ENCODE assay signal across 9 mouse cellular contexts in the genomic region with DNA sequence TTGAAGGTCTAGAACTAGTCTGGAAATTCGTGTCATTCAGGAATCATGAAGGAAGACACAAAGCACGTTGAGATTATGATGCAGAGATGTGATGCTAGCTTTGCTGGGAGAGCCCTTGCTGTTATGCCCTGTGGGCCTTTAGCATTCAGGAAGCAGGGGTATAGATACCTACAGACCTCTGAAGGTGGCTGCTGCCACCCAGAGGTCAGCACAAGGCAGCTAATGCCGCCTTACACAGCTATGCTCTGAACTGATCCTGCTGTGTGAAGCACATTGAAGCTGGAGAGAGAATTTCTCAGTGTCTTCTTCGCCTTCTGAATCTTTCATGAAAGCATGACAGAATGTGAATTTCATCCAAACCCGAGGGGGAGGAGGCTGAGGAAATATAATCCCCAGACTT. TPM values are rescaled to one million over a fixed set of nuclear protein-coding genes. Genes with fewer than 3 reads are reported as not detected.
DNase-seq lines count a peak whose midpoint lies in the region; ATAC-seq and TF ChIP-seq lines count a peak whose summit lies in the region.
"Had no signal": no experiment of that assay in that cellular context is flagged by ENCODE, and none has a peak within 500 bp of the region (broad histone marks: within the 10 kb centered on the region; RNA-seq: fewer than 3 reads in every experiment).

No protein-coding gene starts in this region.

- no peaks in the 10 kb centered on the region for H3K27me3 ChIP-seq in forebrain, embryonic 16.5 days (replicated peaks; ENCODE audit: control insufficient read depth, insufficient read depth, low read length)
- H3K27me3 ChIP-seq in forebrain, embryonic 11.5 days (ENCODE audit: control insufficient read depth, insufficient read depth, low read length): no peaks in the 10 kb centered on the region

- no peak overlapping the region for H3K27ac ChIP-seq in forebrain, embryonic 16.5 days (ENCODE audit: low read length)
- H3K27ac ChIP-seq in forebrain, embryonic 11.5 days (ENCODE audit: low read depth, low read length): no peak overlapping the region
- H3K27ac ChIP-seq: macrophage had no signal

- no peak overlapping the region for H3K4me2 ChIP-seq in forebrain, embryonic 16.5 days (ENCODE audit: low read length)
- H3K4me2 ChIP-seq in forebrain, embryonic 11.5 days (ENCODE audit: low read depth, low read length, severe bottlenecking): no peak overlapping the region

- no peak overlapping the region for H3K4me3 ChIP-seq in forebrain, embryonic 16.5 days (replicated peaks; ENCODE audit: low read length)
- H3K4me3 ChIP-seq in forebrain, embryonic 11.5 days (ENCODE audit: low read depth, low read length): no peak overlapping the region
- H3K4me3 ChIP-seq in lung, adult 2 months (replicated peaks; ENCODE audit: extremely low read depth, low read depth, low read length): no peak overlapping the region

- no peaks in the 10 kb centered on the region for H3K36me3 ChIP-seq in forebrain, embryonic 16.5 days (ENCODE audit: control insufficient read depth, insufficient read depth)
- H3K36me3 ChIP-seq in forebrain, embryonic 11.5 days (ENCODE audit: control insufficient read depth, insufficient read depth, low read length): no peaks in the 10 kb centered on the region

- no peak overlapping the region for H3K9ac ChIP-seq in forebrain, embryonic 16.5 days (replicated peaks; ENCODE audit: low read depth, low read length)
- no peak overlapping the region for H3K9ac ChIP-seq in forebrain, embryonic 11.5 days (ENCODE audit: low read length)

- 0 out of 2 replicates have a peak, but pooled peaks have one; percentile 37 for ATAC-seq in forebrain, embryonic 16.5 days
- ATAC-seq in forebrain, embryonic 11.5 days (replicated peaks; ENCODE audit: low FRiP score): no peak
- ATAC-seq in granulocyte monocyte progenitor cell, adult 5-6 weeks (replicated peaks; ENCODE audit: poor library complexity, severe bottlenecking): peak; percentile 41

- TF ChIP-seq POLR2A in lung, adult 2 months (IDR thresholded peaks at IDR 0.05; ENCODE audit: borderline replicate concordance, extremely low read depth, low read depth, low read length): no peak

- H3K9me3 ChIP-seq in forebrain, embryonic 16.5 days (ENCODE audit: control insufficient read depth, low read length): no peaks in the 10 kb centered on the region
- no peaks in the 10 kb centered on the region for H3K9me3 ChIP-seq in forebrain, embryonic 11.5 days (ENCODE audit: control insufficient read depth, low read length)

- no peak for DNase-seq in forebrain, embryonic 11.5 days (ENCODE audit: low spot score)
- no peak for DNase-seq in lung, adult 2 months
- DNase-seq in lung, adult 18-20 months: no peak
- peak; percentile 7 for DNase-seq in adrenal gland, postnatal 25 days
- peak; percentile 55 for DNase-seq in retina, postnatal 1 day
- DNase-seq in kidney, adult 8-10 months: no peak

- peaks cover 5% of the 10 kb centered on the region for H3K4me1 ChIP-seq in forebrain, embryonic 16.5 days (replicated peaks; ENCODE audit: control insufficient read depth, insufficient read depth, low read length)
- peaks cover 2% of the 10 kb centered on the region; the same call in 1 of the 2 replicates for H3K4me1 ChIP-seq in forebrain, embryonic 11.5 days (replicated peaks; ENCODE audit: control insufficient read depth, insufficient read depth, low read length)
- no peaks in the 10 kb centered on the region for H3K4me1 ChIP-seq in lung, adult 2 months (ENCODE audit: control insufficient read depth, insufficient read depth, low read length)

- TF ChIP-seq CTCF in lung, adult 2 months (IDR thresholded peaks at IDR 0.05; ENCODE audit: insufficient read depth, low read length): peak; percentile 75

- WGBS in forebrain, embryonic 16.5 days: 19% methylated on average over 5 of the region's 5 CpGs
- WGBS in forebrain, embryonic 11.5 days: 24% methylated on average over 5 of the region's 5 CpGs
- 27% methylated on average over 5 of the region's 5 CpGs for WGBS in lung, adult 2 months

RNA-seq across cellular contexts. Expression of gene Syne1, which starts 3.7 kb away (rescaled TPM):
- polyA plus RNA-seq in forebrain, embryonic 16.5 days (2015; fragmentation: Nextera tagmentation; extraction: Ambion mirVana): 5.6 and 7.5 TPM in 2 replicates
- 2.4 and 3.4 TPM in 2 replicates for polyA plus RNA-seq in forebrain, embryonic 11.5 days (2014; fragmentation: Nextera tagmentation; extraction: Ambion mirVana)
- 40.2 and 52.0 TPM in 2 replicates for polyA plus RNA-seq in lung, adult 2 months (2012; rRNA removed)
- total RNA-seq in adrenal gland, postnatal 25 days (2021): 17.1 and 21.7 TPM in 2 replicates
- 13.2 and 23.7 TPM in 2 replicates for total RNA-seq in granulocyte monocyte progenitor cell, adult 5-6 weeks (2014; fragmentation: Nextera tagmentation)
- total RNA-seq in granulocyte monocyte progenitor cell, adult 5-6 weeks (2017): 27.4 and 30.7 TPM in 2 replicates

RNA-seq across cellular contexts. Expression of gene Myct1, which starts 38.6 kb away (rescaled TPM):
- polyA plus RNA-seq in forebrain, embryonic 16.5 days (2015; fragmentation: Nextera tagmentation; extraction: Ambion mirVana): 0.61 and 1.3 TPM in 2 replicates
- polyA plus RNA-seq in forebrain, embryonic 11.5 days (2014; fragmentation: Nextera tagmentation; extraction: Ambion mirVana): 1.5 and 2.2 TPM in 2 replicates
- 24.7 and 31.2 TPM in 2 replicates for polyA plus RNA-seq in lung, adult 2 months (2012; rRNA removed)
- 5.1 and 6.6 TPM in 2 replicates for total RNA-seq in adrenal gland, postnatal 25 days (2021)
- total RNA-seq in granulocyte monocyte progenitor cell, adult 5-6 weeks (2014; fragmentation: Nextera tagmentation): 2.1 and 5.4 TPM in 2 replicates
- total RNA-seq in granulocyte monocyte progenitor cell, adult 5-6 weeks (2017): 1.1 and 1.4 TPM in 2 replicates

Comparison
In these comparisons a context has a peak if more than half of its experiments do, and no peak if none do; other contexts are left out.
1. DNase-seq: peak in adrenal gland, postnatal 25 days (single experiment) and retina, postnatal 1 day (single experiment); none in forebrain, embryonic 11.5 days (single experiment), lung, adult 2 months (single experiment), lung, adult 18-20 months (0 of 2) and kidney, adult 8-10 months (0 of 2).